ENCODE assay signal across 8 mouse cellular contexts in the genomic region with DNA sequence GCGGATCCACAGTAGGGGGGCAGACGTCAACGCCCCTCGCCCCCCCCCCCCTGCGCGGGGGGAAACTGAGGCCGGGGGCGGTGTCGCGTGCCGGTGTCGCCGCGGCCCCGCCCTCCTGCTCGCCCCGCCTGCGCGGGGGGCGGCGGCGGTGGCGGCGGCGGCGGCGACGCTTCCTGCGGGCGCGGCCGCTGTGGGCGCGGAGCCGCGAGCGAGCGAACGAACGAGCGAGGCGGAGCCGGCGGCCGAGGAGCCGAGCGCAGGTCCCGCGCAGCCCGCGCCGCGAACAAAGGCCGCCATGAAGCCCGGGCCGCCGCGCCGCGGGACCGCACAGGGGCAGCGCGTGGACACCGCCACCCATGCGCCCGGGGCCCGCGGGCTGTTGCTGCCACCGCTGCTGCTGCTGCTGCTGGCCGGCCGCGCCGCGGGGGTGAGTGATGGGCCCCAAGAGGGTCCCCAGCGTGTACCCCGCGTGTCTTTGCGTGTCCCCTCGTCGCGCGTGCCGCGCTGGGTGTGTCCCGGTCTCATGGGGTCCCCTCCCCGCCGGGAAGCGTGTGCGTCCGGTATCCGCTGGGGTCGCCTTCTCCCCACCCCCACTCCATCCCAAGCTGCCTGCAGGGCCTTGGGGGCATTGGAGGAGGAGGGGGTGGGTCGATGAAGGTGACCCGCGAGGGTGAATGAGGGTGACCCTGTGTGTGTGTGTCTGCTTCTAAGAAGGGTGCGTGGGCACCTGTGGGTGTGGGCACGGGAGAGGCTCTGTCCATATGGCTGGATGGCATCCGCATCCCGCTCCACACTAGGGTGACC. TPM values are rescaled to one million over a fixed set of nuclear protein-coding genes. Genes with fewer than 3 reads are reported as not detected.
A peak's percentile ranks its signal among the peaks of the same experiment; 100 is the strongest.
DNase-seq lines count a peak whose midpoint lies in the region; ATAC-seq and TF ChIP-seq lines count a peak whose summit lies in the region.

A gene (plus strand): TSS at position 162 of the 804 bp plus-strand sequence.

- peaks cover 34% of the 10 kb centered on the region for H3K4me1 ChIP-seq in embryonic facial prominence, embryonic 15.5 days
- H3K4me1 ChIP-seq in hindbrain, embryonic 10.5 days (replicated peaks): peaks cover 50% of the 10 kb centered on the region
- peaks cover 31% of the 10 kb centered on the region for H3K4me1 ChIP-seq in limb, embryonic 12.5 days (replicated peaks)
- peaks cover 14% of the 10 kb centered on the region for H3K4me1 ChIP-seq in neural tube, embryonic 11.5 days (ENCODE audit: control insufficient read depth, insufficient read depth, low read length)

- H3K9ac ChIP-seq in embryonic facial prominence, embryonic 15.5 days: peak within 1 kb of the TSS; percentile 94
- peak within 1 kb of the TSS; percentile 97 for H3K9ac ChIP-seq in limb, embryonic 12.5 days (replicated peaks)
- H3K9ac ChIP-seq in neural tube, embryonic 11.5 days (ENCODE audit: low read length): peak within 1 kb of the TSS; percentile 96

- TF ChIP-seq CTCF in layer of hippocampus, adult 2 months (conservative IDR thresholded peaks at IDR 0.05): no peak

- peak in 1 of 2 experiments; percentile 34 for DNase-seq in layer of hippocampus, adult 2 months (ENCODE audit: low spot score in 2 of 2)
- no peak for DNase-seq in layer of hippocampus, adult 9-11 months
- peak; percentile 45 for DNase-seq in T-cell, adult 2 months (ENCODE audit: low spot score)
- peak; percentile 44 for DNase-seq in hindbrain, embryonic 10.5 days (ENCODE audit: low spot score)
- DNase-seq in neural tube, embryonic 11.5 days (ENCODE audit: low spot score): no peak
- no peak for DNase-seq in spleen, postnatal 36 days (ENCODE audit: low spot score in 2 of 2)

- H3K27me3 ChIP-seq in embryonic facial prominence, embryonic 15.5 days: no peaks in the 10 kb centered on the region
- peaks cover 39% of the 10 kb centered on the region for H3K27me3 ChIP-seq in hindbrain, embryonic 10.5 days (ENCODE audit: insufficient read depth, poor library complexity, severe bottlenecking)
- H3K27me3 ChIP-seq in limb, embryonic 12.5 days: 0 out of 2 replicates have a peak, but pooled peaks cover 5% of the 10 kb centered on the region
- 0 out of 2 replicates have a peak, but pooled peaks cover 5% of the 10 kb centered on the region for H3K27me3 ChIP-seq in neural tube, embryonic 11.5 days (ENCODE audit: control insufficient read depth, insufficient read depth, low read length)

- no peaks in the 10 kb centered on the region for H3K36me3 ChIP-seq in embryonic facial prominence, embryonic 15.5 days
- no peaks in the 10 kb centered on the region for H3K36me3 ChIP-seq in hindbrain, embryonic 10.5 days
- no peaks in the 10 kb centered on the region for H3K36me3 ChIP-seq in limb, embryonic 12.5 days
- no peaks in the 10 kb centered on the region for H3K36me3 ChIP-seq in neural tube, embryonic 11.5 days (ENCODE audit: control insufficient read depth, insufficient read depth, low read length)

- WGBS in embryonic facial prominence, embryonic 15.5 days: under 1% methylated on average over 70 of the region's 99 CpGs
- 4% methylated on average over 99 of the region's 99 CpGs for WGBS in hindbrain, embryonic 10.5 days
- WGBS in limb, embryonic 12.5 days: 3% methylated on average over 47 of the region's 99 CpGs
- 4% methylated on average over 53 of the region's 99 CpGs for WGBS in neural tube, embryonic 11.5 days

- no peaks in the 10 kb centered on the region for H3K9me3 ChIP-seq in embryonic facial prominence, embryonic 15.5 days (replicated peaks)
- H3K9me3 ChIP-seq in hindbrain, embryonic 10.5 days: no peaks in the 10 kb centered on the region
- H3K9me3 ChIP-seq in limb, embryonic 12.5 days: no peaks in the 10 kb centered on the region
- no peaks in the 10 kb centered on the region for H3K9me3 ChIP-seq in neural tube, embryonic 11.5 days (ENCODE audit: control insufficient read depth, low read length)

- H3K4me3 ChIP-seq in layer of hippocampus, adult 2 months: peak within 1 kb of the TSS; percentile 90
- peak within 1 kb of the TSS; percentile 79 for H3K4me3 ChIP-seq in embryonic facial prominence, embryonic 15.5 days (replicated peaks)
- peak within 1 kb of the TSS; percentile 91 for H3K4me3 ChIP-seq in hindbrain, embryonic 10.5 days
- peak within 1 kb of the TSS; percentile 92 for H3K4me3 ChIP-seq in limb, embryonic 12.5 days (replicated peaks)
- peak within 1 kb of the TSS; percentile 83 for H3K4me3 ChIP-seq in neural tube, embryonic 11.5 days (ENCODE audit: low read depth, low read length)

- peak within 1 kb of the TSS; percentile 94 for H3K4me2 ChIP-seq in embryonic facial prominence, embryonic 15.5 days (replicated peaks)
- peak within 1 kb of the TSS; percentile 95 for H3K4me2 ChIP-seq in limb, embryonic 12.5 days
- peak within 1 kb of the TSS; percentile 98 for H3K4me2 ChIP-seq in neural tube, embryonic 11.5 days (ENCODE audit: low read depth)

- peak; percentile 49 for ATAC-seq in embryonic facial prominence, embryonic 15.5 days (ENCODE audit: insufficient number of reproducible peaks, low FRiP score, low TSS enrichment, low read depth)
- no peak for ATAC-seq in limb, embryonic 12.5 days (ENCODE audit: insufficient number of reproducible peaks, insufficient read depth, low FRiP score, low TSS enrichment, low read depth)
- ATAC-seq in neural tube, embryonic 11.5 days (ENCODE audit: insufficient read depth, low FRiP score, low TSS enrichment): peak; percentile 21; the same call in 1 of the 2 replicates

- peak within 1 kb of the TSS; percentile 95 for H3K27ac ChIP-seq in layer of hippocampus, adult 2 months
- peak within 1 kb of the TSS; percentile 58 for H3K27ac ChIP-seq in embryonic facial prominence, embryonic 15.5 days (replicated peaks)
- peak within 1 kb of the TSS; percentile 98 for H3K27ac ChIP-seq in hindbrain, embryonic 10.5 days
- peak within 1 kb of the TSS; percentile 67 for H3K27ac ChIP-seq in limb, embryonic 12.5 days
- 0 out of 2 replicates have a peak within 1 kb of the TSS, but pooled peaks have one; percentile 60 for H3K27ac ChIP-seq in neural tube, embryonic 11.5 days (ENCODE audit: low read depth, low read length)

RNA-seq across cellular contexts. Expression of the gene that starts here (rescaled TPM):
- total RNA-seq in layer of hippocampus, adult 2 months (2021): 100 to 1,000 TPM; 130 to 140 TPM
- polyA plus RNA-seq in embryonic facial prominence, embryonic 15.5 days (2015; fragmentation: Nextera tagmentation; extraction: Ambion mirVana): 45.0 and 48.7 TPM in 2 replicates
- 30.0 and 38.4 TPM in 2 replicates for polyA plus RNA-seq in hindbrain, embryonic 10.5 days (2016; fragmentation: Nextera tagmentation; extraction: Ambion mirVana)
- polyA plus RNA-seq in limb, embryonic 12.5 days (2016; fragmentation: Nextera tagmentation; extraction: Ambion mirVana): 30.6 and 42.1 TPM in 2 replicates
- 22.3 and 23.2 TPM in 2 replicates for polyA plus RNA-seq in neural tube, embryonic 11.5 days (2014; fragmentation: Nextera tagmentation; extraction: Ambion mirVana)

Comparison
In these comparisons a context has a peak if more than half of its experiments do, and no peak if none do; other contexts are left out.
1. DNase-seq: peak in T-cell, adult 2 months (single experiment) and hindbrain, embryonic 10.5 days (single experiment); none in layer of hippocampus, adult 9-11 months (single experiment), neural tube, embryonic 11.5 days (single experiment) and spleen, postnatal 36 days (0 of 2).
2. Peak in every context shown above with its lines, with median percentiles within 50 percentile points of each other: H3K27ac ChIP-seq, H3K4me3 ChIP-seq, H3K4me2 ChIP-seq and H3K9ac ChIP-seq.